Mouse (Mus musculus): Measurements from ENCODE around the gene Cks2. TPM values are rescaled to one million over a fixed set of nuclear protein-coding genes. Genes with fewer than 3 reads are reported as not detected.

Cks2 gene
- polyA plus RNA-seq, 1 experiment from 2014 or later = 278 TPM

GRCm38 (mm10) chr13:51643924-51644828 is 856 bp upstream of the Cks2 start:
- Histone ChIP-seq H3K9ac (replicated peaks) (peak overlapping the region; percentile 80), H3K4me3 (ENCODE audit: low read depth, low read length) (peak overlapping the region; percentile 96), H3K27me3 (ENCODE audit: insufficient read depth, low read length) (no peaks in the 10 kb centered on the region), H3K4me1 (ENCODE audit: insufficient read depth) (peaks cover 14% of the 10 kb centered on the region), H3K9me3 (ENCODE audit: low read length) (no peaks in the 10 kb centered on the region), H3K36me3 (replicated peaks; ENCODE audit: insufficient read depth, low read length) (no peaks in the 10 kb centered on the region; the same call in 1 of the 2 replicates), H3K27ac (ENCODE audit: low read depth) (peak overlapping the region; percentile 99), H3K4me2 (ENCODE audit: low read depth, low read length) (peak overlapping the region; percentile 79)
- DNase-seq (no peak), ATAC-seq (no peak)
- TF ChIP-seq EP300 (IDR thresholded peaks at IDR 0.05; ENCODE audit: low read depth) (no peak; the same call in 1 of the 2 replicates), CTCF (IDR thresholded peaks at IDR 0.05; ENCODE audit: low read depth) (no peak)
- 32% methylated on average over 20 of the region's 20 CpGs for WGBS (ENCODE audit: insufficient replicate concordance)

DNA sequence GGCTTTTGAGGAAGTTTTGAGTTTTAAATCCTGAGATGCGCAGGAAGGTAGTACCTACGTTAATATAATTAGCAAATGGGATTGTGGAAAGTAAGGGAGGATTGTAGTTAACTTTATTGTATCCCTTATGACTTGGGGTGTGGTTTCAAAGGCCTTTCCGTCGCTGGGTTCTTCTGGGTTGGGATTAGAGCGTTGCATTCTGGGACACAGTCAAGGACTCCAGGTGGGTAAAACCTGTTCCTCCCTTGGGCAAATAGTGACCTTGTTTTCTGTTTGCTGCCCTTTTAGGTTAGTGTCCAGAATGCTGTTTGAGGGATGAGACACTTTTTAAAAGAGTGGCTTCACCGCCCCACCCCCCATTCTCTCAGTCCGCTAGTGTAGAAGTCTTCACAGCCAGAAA is 840 bp downstream of the Cks2 start:
- H3K9ac ChIP-seq (replicated peaks) = peak overlapping the region; percentile 99
- H3K27ac ChIP-seq (ENCODE audit: low read depth) = peak overlapping the region; percentile 99
- H3K4me1 ChIP-seq (ENCODE audit: insufficient read depth) = peaks cover 14% of the 10 kb centered on the region
- H3K36me3 ChIP-seq (replicated peaks; ENCODE audit: insufficient read depth, low read length) = peaks cover 12% of the 10 kb centered on the region
- H3K27me3 ChIP-seq (ENCODE audit: insufficient read depth, low read length) = no peaks in the 10 kb centered on the region
- H3K9me3 ChIP-seq (ENCODE audit: low read length) = no peaks in the 10 kb centered on the region
- peak; percentile 28; the same call in 1 of the 2 replicates for TF ChIP-seq EP300 (IDR thresholded peaks at IDR 0.05; ENCODE audit: low read depth)
- no peak for TF ChIP-seq CTCF (IDR thresholded peaks at IDR 0.05; ENCODE audit: low read depth)
- DNase-seq = peak; percentile 59
- peak overlapping the region; percentile 79 for H3K4me2 ChIP-seq (ENCODE audit: low read depth, low read length)
- peak overlapping the region; percentile 96 for H3K4me3 ChIP-seq (ENCODE audit: low read depth, low read length)
- WGBS (ENCODE audit: insufficient replicate concordance) = under 1% methylated on average over 7 of the region's 7 CpGs
- ATAC-seq = peak; percentile 21

DNA sequence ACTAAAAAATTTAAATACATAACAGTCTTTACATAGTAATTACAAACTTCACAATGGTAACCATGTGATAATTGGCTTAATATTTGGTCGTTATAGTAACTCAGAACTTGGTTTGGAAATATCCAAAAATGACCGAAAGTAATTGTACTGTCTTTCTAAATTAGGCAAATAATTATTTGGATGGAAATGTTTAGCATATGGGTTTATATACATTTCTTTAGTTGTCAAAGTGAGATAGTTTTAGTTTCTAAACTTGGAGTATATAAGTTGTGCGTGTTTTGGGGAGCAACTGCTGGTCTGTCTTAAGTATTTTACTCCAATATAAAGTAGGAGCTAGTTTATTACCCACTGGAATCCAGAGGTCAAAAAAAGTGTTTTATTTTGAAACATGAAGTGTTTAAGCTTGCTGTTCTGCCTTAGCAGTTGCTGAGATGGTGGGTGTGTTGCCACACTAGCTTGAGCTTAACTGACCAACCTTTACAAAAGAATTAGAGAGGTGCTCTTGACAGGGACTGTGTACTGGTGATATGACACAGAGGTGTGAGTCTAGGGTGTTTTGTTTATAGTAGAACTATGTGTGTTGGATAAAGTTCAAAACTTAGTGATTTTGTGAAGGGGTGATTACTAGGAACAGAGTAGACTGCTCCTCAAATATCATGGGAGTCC is 1.5 kb downstream of the Cks2 start:
- no peaks in the 10 kb centered on the region for H3K27me3 ChIP-seq (ENCODE audit: insufficient read depth, low read length)
- no peaks in the 10 kb centered on the region for H3K9me3 ChIP-seq (ENCODE audit: low read length)
- H3K9ac ChIP-seq (replicated peaks) = peak overlapping the region; percentile 99
- H3K4me1 ChIP-seq (ENCODE audit: insufficient read depth) = peaks cover 20% of the 10 kb centered on the region
- H3K4me3 ChIP-seq (ENCODE audit: low read depth, low read length) = peak overlapping the region; percentile 96
- WGBS (ENCODE audit: insufficient replicate concordance) = 12% methylated on average over 3 of the region's 3 CpGs
- no peak for TF ChIP-seq CTCF (IDR thresholded peaks at IDR 0.05; ENCODE audit: low read depth)
- TF ChIP-seq EP300 (IDR thresholded peaks at IDR 0.05; ENCODE audit: low read depth) = no peak
- ATAC-seq (no peak), DNase-seq (no peak)
- H3K4me2 ChIP-seq (ENCODE audit: low read depth, low read length) = peak overlapping the region; percentile 79
- peak overlapping the region; percentile 99 for H3K27ac ChIP-seq (ENCODE audit: low read depth)
- peaks cover 18% of the 10 kb centered on the region for H3K36me3 ChIP-seq (replicated peaks; ENCODE audit: insufficient read depth, low read length)

GRCm38 (mm10) chr13:51647770-51648169 is 2.7 kb downstream of the Cks2 start:
- no peak for ATAC-seq
- peak overlapping the region; percentile 99 for H3K27ac ChIP-seq (ENCODE audit: low read depth)
- WGBS (ENCODE audit: insufficient replicate concordance) = 42% methylated on average over 3 of the region's 3 CpGs
- H3K9ac ChIP-seq (replicated peaks) = peak overlapping the region; percentile 79
- H3K4me2 ChIP-seq (ENCODE audit: low read depth, low read length) = peak overlapping the region; percentile 79
- DNase-seq = no peak
- H3K9me3 ChIP-seq (ENCODE audit: low read length) = no peaks in the 10 kb centered on the region
- H3K36me3 ChIP-seq (replicated peaks; ENCODE audit: insufficient read depth, low read length) = peaks cover 19% of the 10 kb centered on the region
- H3K4me3 ChIP-seq (ENCODE audit: low read depth, low read length) = peak overlapping the region; percentile 96
- no peak for TF ChIP-seq CTCF (IDR thresholded peaks at IDR 0.05; ENCODE audit: low read depth)
- no peak for TF ChIP-seq EP300 (IDR thresholded peaks at IDR 0.05; ENCODE audit: low read depth)
- H3K27me3 ChIP-seq (ENCODE audit: insufficient read depth, low read length) = no peaks in the 10 kb centered on the region
- peaks cover 20% of the 10 kb centered on the region for H3K4me1 ChIP-seq (ENCODE audit: insufficient read depth)

GRCm38 (mm10) chr13:51648237-51648636 is 3.2 kb downstream of the Cks2 start:
- Histone ChIP-seq H3K9me3 (ENCODE audit: low read length) (no peaks in the 10 kb centered on the region), H3K27me3 (ENCODE audit: insufficient read depth, low read length) (no peaks in the 10 kb centered on the region), H3K9ac (replicated peaks) (peak overlapping the region; percentile 79), H3K4me1 (ENCODE audit: insufficient read depth) (peaks cover 20% of the 10 kb centered on the region), H3K36me3 (replicated peaks; ENCODE audit: insufficient read depth, low read length) (peaks cover 24% of the 10 kb centered on the region), H3K27ac (ENCODE audit: low read depth) (peak overlapping the region; percentile 99), H3K4me3 (ENCODE audit: low read depth, low read length) (peak overlapping the region; percentile 96), H3K4me2 (ENCODE audit: low read depth, low read length) (peak overlapping the region; percentile 79)
- DNase-seq (peak; percentile 49), ATAC-seq (no peak)
- TF ChIP-seq EP300 (IDR thresholded peaks at IDR 0.05; ENCODE audit: low read depth) = no peak
- TF ChIP-seq CTCF (IDR thresholded peaks at IDR 0.05; ENCODE audit: low read depth) = no peak
- 59% methylated on average over 4 of the region's 4 CpGs for WGBS (ENCODE audit: insufficient replicate concordance)

DNA sequence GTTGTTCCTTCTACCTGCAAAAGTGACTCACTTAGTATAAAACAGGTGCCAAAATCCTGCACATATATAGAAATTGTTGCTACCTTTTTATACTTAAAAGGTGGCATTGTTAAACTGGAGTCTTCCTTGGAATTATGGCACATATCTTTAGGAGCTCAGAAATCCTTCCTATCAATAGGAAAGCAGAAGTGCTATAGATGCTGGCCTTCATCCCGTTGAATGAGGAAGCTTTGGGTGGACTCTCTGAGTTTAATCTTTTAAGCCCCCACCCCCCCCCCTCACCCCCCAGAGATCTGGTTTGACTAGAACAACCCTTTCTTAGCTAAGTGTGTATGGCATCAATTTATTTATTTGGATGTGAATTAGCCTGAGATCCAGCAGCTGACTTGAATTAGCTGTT is 4.7 kb downstream of the Cks2 start:
- H3K27me3 ChIP-seq (ENCODE audit: insufficient read depth, low read length) = no peaks in the 10 kb centered on the region
- H3K9ac ChIP-seq (replicated peaks) = no peak overlapping the region
- H3K36me3 ChIP-seq (replicated peaks; ENCODE audit: insufficient read depth, low read length) = peaks cover 35% of the 10 kb centered on the region
- no peak for TF ChIP-seq CTCF (IDR thresholded peaks at IDR 0.05; ENCODE audit: low read depth)
- TF ChIP-seq EP300 (IDR thresholded peaks at IDR 0.05; ENCODE audit: low read depth) = no peak
- ATAC-seq = no peak
- no peak overlapping the region for H3K4me2 ChIP-seq (ENCODE audit: low read depth, low read length)
- no peak for DNase-seq
- no peak overlapping the region for H3K27ac ChIP-seq (ENCODE audit: low read depth)
- no peak overlapping the region for H3K4me3 ChIP-seq (ENCODE audit: low read depth, low read length)
- 22% methylated on average over 1 of the region's 1 CpGs for WGBS (ENCODE audit: insufficient replicate concordance)
- H3K9me3 ChIP-seq (ENCODE audit: low read length) = no peaks in the 10 kb centered on the region
- H3K4me1 ChIP-seq (ENCODE audit: insufficient read depth) = peaks cover 17% of the 10 kb centered on the region

Measured in liver, postnatal 0 days (tissue).